Mouse (Mus musculus) forebrain, postnatal 0 days (tissue): ENCODE measurements around the gene Myl3. TPM values are rescaled to one million over a fixed set of nuclear protein-coding genes. Genes with fewer than 3 reads are reported as not detected.

ENCODE experiments used
- ATAC-seq: fragments of 200-750 bp; cut with Nextera tagmentation; 2 replicates; pipeline ENCODE4 v1.8.0; 2017; ENCODE audit warnings: mild to moderate bottlenecking, moderate library complexity
- DNase-seq: peaks from one replicate; pipeline ENCODE4 v3.0.0-alpha.2; 2015
- H3K27ac ChIP-seq: fragments of 300-500 bp; sonication (generic); 2 replicates; pipeline ENCODE4 v1.5.1; 2014; ENCODE audit warnings: low read depth, mild to moderate bottlenecking, antibody characterized with exemption, low read length, moderate library complexity, mixed read lengths
- H3K27me3 ChIP-seq: fragments of 300-500 bp; sonication (generic); 2 replicates; pipeline ENCODE4 v1.6.1; 2014; ENCODE audit warnings: mild to moderate bottlenecking, low read length, mixed read lengths; ENCODE audit not compliant: insufficient read depth
- H3K36me3 ChIP-seq: fragments of 300-500 bp; sonication (generic); 2 replicates; pipeline ENCODE4 v1.6.1; 2014; ENCODE audit warnings: mild to moderate bottlenecking, moderate library complexity; ENCODE audit not compliant: insufficient read depth
- H3K4me1 ChIP-seq: fragments of 300-500 bp; sonication (generic); 2 replicates; pipeline ENCODE4 v1.6.1; 2014; ENCODE audit warnings: antibody characterized with exemption; ENCODE audit not compliant: insufficient read depth
- H3K4me2 ChIP-seq: fragments of 300-500 bp; sonication (generic); 2 replicates; pipeline ENCODE4 v1.6.1; 2014; ENCODE audit warnings: low read depth, mild to moderate bottlenecking, moderate library complexity
- H3K4me3 ChIP-seq: fragments of 300-500 bp; sonication (generic); 2 replicates; pipeline ENCODE4 v1.5.1; 2014; ENCODE audit warnings: low read depth, low read length, mixed read lengths
- H3K9ac ChIP-seq: fragments of 300-500 bp; sonication (generic); 2 replicates; pipeline ENCODE4 v1.6.1; 2014; ENCODE audit warnings: mild to moderate bottlenecking
- H3K9me3 ChIP-seq: fragments of 300-500 bp; sonication (generic); 2 replicates; pipeline ENCODE4 v1.6.1; 2016; ENCODE audit warnings: low read length
- CTCF ChIP-seq: sonication (generic); IDR thresholded peaks from 2 replicates; pipeline ENCODE4 v1.5.1; 2016; ENCODE audit warnings: antibody characterized with exemption, control low read depth, low read depth
- WGBS: fragments of 180-500 bp; shearing (Covaris S2); extraction: QIAGEN DNeasy Blood & Tissue Kit; methylation state at CpG from one replicate; pipeline ENCODE4 v1.1.7; 2014; 5-methylcytosine and 5-hydroxymethylcytosine counted together
- polyA plus RNA-seq: library from polyadenylated mRNA; unstranded; fragments of >200 nt; fragmentation: Nextera tagmentation; extraction: Ambion mirVana; gene quantifications from 2 replicates; pipeline ENCODE4 v1.2.1, GENCODE M21; 2015
- total RNA-seq: library from RNA; depleted of rRNA; stranded (reverse); fragments of >200 nt; gene quantifications from 2 replicates; pipeline ENCODE4 v1.2.3, GENCODE M21; 2014; rRNA removed

Myl3 gene
- 0.69 and 0.76 TPM in 2 replicates for total RNA-seq
- 0.99 and 1.1 TPM in 2 replicates for polyA plus RNA-seq

- TF ChIP-seq CTCF: no peak
- Histone ChIP-seq H3K4me3 (peak within 1 kb of the TSS; percentile 58), H3K4me1 (0 out of 2 replicates have a peak, but pooled peaks cover 8% of the 10 kb centered on the region), H3K27ac (no peak within 1 kb of the TSS), H3K27me3 (peaks cover 39% of the 10 kb centered on the region), H3K36me3 (no peaks in the 10 kb centered on the region), H3K9ac (peak within 1 kb of the TSS; percentile 56), H3K4me2 (peak within 1 kb of the TSS; percentile 98), H3K9me3 (no peaks in the 10 kb centered on the region)
- ATAC-seq: peak; percentile 65
- WGBS: 4% methylated on average over 17 of the region's 17 CpGs
- DNase-seq: no peak
Observed at GRCm38 (mm10) chr9:110741711-110742294, at the start of gene Myl3. TSS of gene Myl3 (plus strand) at chr9:110741861.

- 89% methylated on average over 4 of the region's 4 CpGs for WGBS
- Histone ChIP-seq H3K4me2 (no peak overlapping the region), H3K36me3 (peaks cover 16% of the 10 kb centered on the region; the same call in 1 of the 2 replicates), H3K27me3 (no peaks in the 10 kb centered on the region), H3K9me3 (no peaks in the 10 kb centered on the region), H3K4me3 (no peak overlapping the region), H3K4me1 (no peaks in the 10 kb centered on the region), H3K27ac (no peak overlapping the region), H3K9ac (no peak overlapping the region)
- ATAC-seq (no peak), DNase-seq (no peak)
- no peak for TF ChIP-seq CTCF
Observed at GRCm38 (mm10) chr9:110695165-110695755, 46.4 kb upstream of the Myl3 start.

GRCm38 (mm10) chr9:110696427-110696826 is 45.2 kb upstream of the Myl3 start:
- no peak for TF ChIP-seq CTCF
- ATAC-seq: no peak

GRCm38 (mm10) chr9:110697465-110697864 is 44.2 kb upstream of the Myl3 start:
- H3K4me2 ChIP-seq: no peak overlapping the region
- H3K4me1 ChIP-seq: no peaks in the 10 kb centered on the region
- H3K36me3 ChIP-seq: peaks cover 16% of the 10 kb centered on the region; the same call in 1 of the 2 replicates
- no peaks in the 10 kb centered on the region for H3K27me3 ChIP-seq
- no peak overlapping the region for H3K4me3 ChIP-seq
- 66% methylated on average over 3 of the region's 3 CpGs for WGBS
- no peak for DNase-seq
- no peak for ATAC-seq
- no peak overlapping the region for H3K9ac ChIP-seq
- no peaks in the 10 kb centered on the region for H3K9me3 ChIP-seq
- TF ChIP-seq CTCF: no peak
- no peak overlapping the region for H3K27ac ChIP-seq

More at GRCm38 (mm10) chr9:110696427-110696826, 45.2 kb upstream of the Myl3 start:
- H3K4me2 ChIP-seq: no peak overlapping the region
- 92% methylated on average over 5 of the region's 5 CpGs for WGBS
- H3K36me3 ChIP-seq: peaks cover 16% of the 10 kb centered on the region; the same call in 1 of the 2 replicates
- no peaks in the 10 kb centered on the region for H3K9me3 ChIP-seq
- no peak overlapping the region for H3K27ac ChIP-seq
- no peaks in the 10 kb centered on the region for H3K4me1 ChIP-seq
- H3K4me3 ChIP-seq: no peak overlapping the region
- DNase-seq: no peak
- no peaks in the 10 kb centered on the region for H3K27me3 ChIP-seq
- no peak overlapping the region for H3K9ac ChIP-seq

- DNase-seq (no peak), ATAC-seq (no peak)
- Histone ChIP-seq H3K27ac (no peak overlapping the region), H3K36me3 (peaks cover 7% of the 10 kb centered on the region; the same call in 1 of the 2 replicates), H3K9me3 (no peaks in the 10 kb centered on the region), H3K27me3 (no peaks in the 10 kb centered on the region), H3K4me1 (no peaks in the 10 kb centered on the region), H3K9ac (no peak overlapping the region), H3K4me2 (no peak overlapping the region), H3K4me3 (no peak overlapping the region)
- 96% methylated on average over 3 of the region's 3 CpGs for WGBS
- no peak for TF ChIP-seq CTCF
Observed at GRCm38 (mm10) chr9:110699574-110699973, 42.1 kb upstream of the Myl3 start.

GRCm38 (mm10) chr9:110701114-110702032 is 40.3 kb upstream of the Myl3 start:
- H3K4me3 ChIP-seq: no peak overlapping the region
- ATAC-seq (no peak), DNase-seq (no peak)
- no peaks in the 10 kb centered on the region for H3K9me3 ChIP-seq
- TF ChIP-seq CTCF: no peak
- 77% methylated on average over 11 of the region's 12 CpGs for WGBS
- no peak overlapping the region for H3K4me2 ChIP-seq
- H3K27me3 ChIP-seq: no peaks in the 10 kb centered on the region
- H3K9ac ChIP-seq: no peak overlapping the region
- peaks cover 3% of the 10 kb centered on the region; the same call in 1 of the 2 replicates for H3K36me3 ChIP-seq
- no peaks in the 10 kb centered on the region for H3K4me1 ChIP-seq
- H3K27ac ChIP-seq: no peak overlapping the region
